Mouse (Mus musculus) CH12.LX (cell line): ENCODE results near the gene Gm35549. TPM values are rescaled to one million over a fixed set of nuclear protein-coding genes. Genes with fewer than 3 reads are reported as not detected.

Source experiments
- DNase-seq: peaks from one replicate; pipeline ENCODE4 v3.0.0-alpha.2; 2013; ENCODE audit errors: extremely low read depth
- H3K27ac ChIP-seq: 2 replicates; pipeline ENCODE4 v1.5.1; 2012; ENCODE audit warnings: low read depth, mild to moderate bottlenecking, control low read depth, moderate library complexity; ENCODE audit not compliant: insufficient read depth
- H3K27me3 ChIP-seq: replicated peaks from 2 replicates; pipeline ENCODE3; 2012; ENCODE audit warnings: inconsistent platforms
- H3K36me3 ChIP-seq, 2 experiments: replicated peaks in 1 of 2; 2 replicates each; pipeline versions ENCODE3 to v1.6.1; 2012; ENCODE audit warnings: inconsistent platforms in 1 of 2, low read length in 1 of 2, mild to moderate bottlenecking in 1 of 2, mixed read lengths in 1 of 2, moderate library complexity in 1 of 2; ENCODE audit not compliant: control insufficient read depth in 1 of 2, insufficient read depth in 1 of 2
- H3K4me1 ChIP-seq, 2 experiments: 2 replicates each; pipeline ENCODE4 v1.6.1; 2012; ENCODE audit warnings: inconsistent platforms in 1 of 2, moderate library complexity in 1 of 2; ENCODE audit not compliant: insufficient read depth in 2 of 2, control insufficient read depth in 1 of 2
- H3K4me2 ChIP-seq: 2 replicates; pipeline ENCODE4 v1.6.1; 2012; ENCODE audit warnings: low read depth, mild to moderate bottlenecking, control low read depth; ENCODE audit not compliant: poor library complexity, insufficient read depth, severe bottlenecking
- H3K4me3 ChIP-seq, 3 experiments: fragments of 150-350 bp in 1 of 3; sonication (generic) in 1 of 3; replicated peaks in 1 of 3; 2 replicates each; pipeline versions ENCODE3 to v1.5.1; 2011 to 2012; ENCODE audit warnings: low read depth in 2 of 3, low read length in 2 of 3, mild to moderate bottlenecking in 2 of 3, moderate library complexity in 2 of 3, control low read depth in 1 of 3, improper control_type of control experiment in 1 of 3, inconsistent platforms in 1 of 3, mixed read lengths in 1 of 3; ENCODE audit not compliant: poor library complexity in 1 of 3
- H3K79me2 ChIP-seq: replicated peaks from 2 replicates; pipeline ENCODE4 v1.6.1; 2012; ENCODE audit warnings: mild to moderate bottlenecking, moderate library complexity; ENCODE audit not compliant: control insufficient read depth, poor library complexity, insufficient read depth, severe bottlenecking; ENCODE audit errors: extremely low read depth
- H3K9ac ChIP-seq: 2 replicates; pipeline ENCODE4 v1.6.1; 2012; ENCODE audit warnings: low read depth, mild to moderate bottlenecking, control low read depth, moderate library complexity; ENCODE audit not compliant: insufficient read depth
- H3K9me3 ChIP-seq: replicated peaks from 2 replicates; pipeline ENCODE3; 2012; ENCODE audit warnings: low read length, inconsistent platforms, mixed read lengths
- CHD1 ChIP-seq: IDR thresholded peaks from 2 replicates; pipeline ENCODE4 v1.6.1; 2012; ENCODE audit warnings: low read depth, low read length, improper control_type of control experiment, inconsistent platforms
- CHD2 ChIP-seq: IDR thresholded peaks from 2 replicates; pipeline ENCODE4 v1.6.1; 2011; ENCODE audit warnings: low read length, improper control_type of control experiment
- ELF1 ChIP-seq: IDR thresholded peaks from 2 replicates; pipeline ENCODE4 v1.6.1; 2014; ENCODE audit warnings: low read depth, mild to moderate bottlenecking, inconsistent platforms, low read length, improper control_type of control experiment
- EP300 ChIP-seq: IDR thresholded peaks from 2 replicates; pipeline ENCODE4 v1.6.1; 2011; ENCODE audit warnings: low read length, improper control_type of control experiment
- HCFC1 ChIP-seq: IDR thresholded peaks from 2 replicates; pipeline ENCODE4 v1.6.1; 2012; ENCODE audit warnings: low read depth, mild to moderate bottlenecking, inconsistent platforms, low read length, improper control_type of control experiment
- JUN ChIP-seq: IDR thresholded peaks from 2 replicates; pipeline ENCODE4 v1.6.1; 2011; ENCODE audit warnings: low read depth, mild to moderate bottlenecking, low read length, improper control_type of control experiment, moderate library complexity; ENCODE audit not compliant: insufficient read depth
- JUND ChIP-seq: conservative IDR thresholded peaks from 2 replicates; pipeline ENCODE4 v1.6.1; 2011; ENCODE audit warnings: low read depth, low read length, improper control_type of control experiment
- KAT2A ChIP-seq: IDR thresholded peaks from 2 replicates; pipeline ENCODE4 v1.6.1; 2012; ENCODE audit warnings: low read length, improper control_type of control experiment, inconsistent platforms; ENCODE audit not compliant: insufficient replicate concordance
- MAFK ChIP-seq: IDR thresholded peaks from 2 replicates; pipeline ENCODE4 v1.6.1; 2011; ENCODE audit warnings: low read length, improper control_type of control experiment; ENCODE audit not compliant: insufficient replicate concordance
- MAX ChIP-seq: IDR thresholded peaks from 2 replicates; pipeline ENCODE4 v1.6.1; 2011; ENCODE audit warnings: low read length, improper control_type of control experiment
- MXI1 ChIP-seq: IDR thresholded peaks from 2 replicates; pipeline ENCODE4 v1.6.1; 2011; ENCODE audit warnings: mild to moderate bottlenecking, low read depth, low read length, improper control_type of control experiment
- NELFE ChIP-seq: IDR thresholded peaks from 2 replicates; pipeline ENCODE4 v1.6.1; 2011; ENCODE audit warnings: low read depth, low read length, improper control_type of control experiment
- NRF1 ChIP-seq: IDR thresholded peaks from 2 replicates; pipeline ENCODE4 v1.6.1; 2014; ENCODE audit warnings: low read depth, mild to moderate bottlenecking, inconsistent platforms, low read length, improper control_type of control experiment, moderate library complexity
- PAX5 ChIP-seq: IDR thresholded peaks from 2 replicates; pipeline ENCODE4 v1.6.1; 2012; ENCODE audit warnings: low read length, inconsistent platforms, mixed read lengths
- POLR2A ChIP-seq: IDR thresholded peaks from 2 replicates; pipeline ENCODE4 v1.6.1; 2011; ENCODE audit warnings: low read depth, mild to moderate bottlenecking, improper control_type of control experiment, low read length
- POLR2AphosphoS2 ChIP-seq: IDR thresholded peaks from 2 replicates; pipeline ENCODE4 v1.6.1; 2011; ENCODE audit warnings: low read depth, low read length, improper control_type of control experiment
- RAD21 ChIP-seq: IDR thresholded peaks from 2 replicates; pipeline ENCODE4 v1.6.1; 2011; ENCODE audit warnings: low read depth, mild to moderate bottlenecking, low read length, improper control_type of control experiment, moderate library complexity
- SMC3 ChIP-seq: IDR thresholded peaks from 2 replicates; pipeline ENCODE4 v1.6.1; 2011; ENCODE audit warnings: low read depth, low read length, improper control_type of control experiment
- TBP ChIP-seq: conservative IDR thresholded peaks from 2 replicates; pipeline ENCODE4 v1.6.1; 2011; ENCODE audit warnings: low read depth, low read length, improper control_type of control experiment
- TCF12 ChIP-seq: IDR thresholded peaks from 2 replicates; pipeline ENCODE4 v1.6.1; 2014; ENCODE audit warnings: low read depth, mild to moderate bottlenecking, inconsistent platforms, low read length, improper control_type of control experiment
- UBTF ChIP-seq: IDR thresholded peaks from 2 replicates; pipeline ENCODE4 v1.6.1; 2012; ENCODE audit warnings: low read depth, mild to moderate bottlenecking, inconsistent platforms, low read length, improper control_type of control experiment, moderate library complexity
- USF2 ChIP-seq: conservative IDR thresholded peaks from 2 replicates; pipeline ENCODE4 v1.6.1; 2011; ENCODE audit warnings: low read depth, low read length, improper control_type of control experiment
- ZC3H11A ChIP-seq: IDR thresholded peaks from 2 replicates; pipeline ENCODE4 v1.6.1; 2012; ENCODE audit warnings: low read depth, mild to moderate bottlenecking, inconsistent platforms, low read length, improper control_type of control experiment
- ZNF384 ChIP-seq: IDR thresholded peaks from 2 replicates; pipeline ENCODE4 v1.6.1; 2012; ENCODE audit warnings: low read depth, low read length, improper control_type of control experiment, inconsistent platforms
- dilution Hi-C: fragments of 300-500 bp; cut with MboI; formaldehyde crosslinking; loops from 2 replicates; pipeline ENCODE4 v1.14.3; 2020; ENCODE audit warnings: low sequenced_read_pairs; ENCODE audit not compliant: extremely low pct_unique_long_range_greater_than_20kb, extremely low pct_ligation_motif_present
- in situ Hi-C: fragments of 300-500 bp; cut with MboI; formaldehyde crosslinking; loops from 3 replicates; pipeline ENCODE4 v1.14.3; 2019; ENCODE audit warnings: low sequenced_read_pairs, low pct_ligation_motif_present, low pct_unique_long_range_greater_than_20kb, mixed read lengths
- polyA plus RNA-seq: library from polyadenylated mRNA; unstranded; fragments of >175 nt; gene quantifications from 2 replicates; pipeline ENCODE4 v1.2.1, GENCODE M21; 2012; ENCODE audit warnings: low read depth; ENCODE audit not compliant: insufficient read length
- total RNA-seq, 2 experiments: library from RNA; depleted of rRNA; stranded (reverse); fragments of 300-350 nt in 1 of 2; fragments of >200 nt in 1 of 2; gene quantifications; 2 replicates each; pipeline ENCODE4 v1.2.3; 2012 to 2014

Gm35549 gene
- total and polyA plus RNA-seq, 3 experiments, result not detected

GRCm38 (mm10) chr9:122810212-122810611 is 33.6 kb downstream of the Gm35549 start:
- TF ChIP-seq CHD1 (no peak), ZNF384 (no peak), MAX (no peak), KAT2A (no peak), POLR2A (no peak), TCF12 (no peak), JUN (no peak), POLR2AphosphoS2 (no peak), UBTF (no peak), SMC3 (no peak), NRF1 (no peak), TBP (no peak)
- TF ChIP-seq, all 38 proteins: peak for 0
- in situ Hi-C loops, result no loop called here
- no peak overlapping the region for H3K4me2 ChIP-seq
- H3K9me3 ChIP-seq, result no peaks in the 10 kb centered on the region
- H3K4me3 ChIP-seq, result no peak overlapping the region
- H3K36me3 ChIP-seq, result peaks cover 6 to 44% of the 10 kb centered on the region in 2 experiments
- no peak for DNase-seq
- no peak overlapping the region for H3K27ac ChIP-seq
- H3K4me1 ChIP-seq, result peaks cover 3 to 9% of the 10 kb centered on the region in 2 experiments; a peak in 2 of 4 replicates
- no peaks in the 10 kb centered on the region; the same call in 1 of the 2 replicates for H3K79me2 ChIP-seq
- no peak overlapping the region for H3K9ac ChIP-seq
- dilution Hi-C loops, result no loop called here
- no peaks in the 10 kb centered on the region for H3K27me3 ChIP-seq

DNA sequence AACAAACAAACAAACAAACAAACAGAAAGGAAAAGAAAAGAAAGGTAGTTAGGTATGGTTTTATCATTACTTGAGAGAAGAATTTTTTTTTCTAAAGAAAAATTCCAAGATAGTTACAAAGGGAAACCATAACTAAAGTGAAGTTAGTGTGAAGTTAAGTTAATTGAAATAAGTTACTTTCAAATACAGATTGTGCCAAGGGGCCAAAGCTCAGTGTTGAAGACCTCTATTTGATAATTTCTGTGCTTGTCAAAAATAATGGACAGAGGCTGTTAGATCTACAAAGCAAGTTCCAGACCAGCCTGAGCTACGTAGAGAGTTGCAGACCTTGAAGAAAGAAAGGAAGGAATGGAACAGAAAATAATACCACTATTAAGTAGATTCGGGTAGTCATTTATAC is 36.6 kb downstream of the Gm35549 start:
- peaks cover 5 to 14% of the 10 kb centered on the region in 2 experiments for H3K4me1 ChIP-seq
- H3K79me2 ChIP-seq, result no peaks in the 10 kb centered on the region; the same call in 1 of the 2 replicates
- H3K4me2 ChIP-seq, result no peak overlapping the region
- no peak overlapping the region for H3K4me3 ChIP-seq
- no peak overlapping the region for H3K27ac ChIP-seq
- no peak for TF ChIP-seq SMC3
- no peak for TF ChIP-seq NELFE
- TF ChIP-seq MXI1, result no peak
- no peak for TF ChIP-seq CHD1
- TF ChIP-seq UBTF, result no peak
- TF ChIP-seq HCFC1, result no peak
- TF ChIP-seq PAX5, result no peak
- no peak for TF ChIP-seq KAT2A
- no peak for TF ChIP-seq ZC3H11A
- no peak for TF ChIP-seq RAD21
- TF ChIP-seq MAX, result no peak
- TF ChIP-seq MAFK, result no peak
- no peak for TF ChIP-seq ELF1
- TF ChIP-seq EP300, result no peak
- no peak for TF ChIP-seq ZNF384
- TF ChIP-seq USF2, result no peak
- no peak for TF ChIP-seq NRF1
- no peak for TF ChIP-seq JUND
- no peak for TF ChIP-seq CHD2
- TF ChIP-seq, all 38 proteins: peak for 0
- Histone ChIP-seq H3K9ac (no peak overlapping the region), H3K36me3 (peaks cover 3 to 23% of the 10 kb centered on the region in 2 experiments), H3K9me3 (no peaks in the 10 kb centered on the region), H3K27me3 (no peaks in the 10 kb centered on the region)
- DNase-seq, result no peak
- in situ Hi-C loops, result no loop called here
- dilution Hi-C loops, result no loop called here
